Mouse (Mus musculus) mature B cell (primary cell): Measurements from ENCODE around the gene Gm9112.
"Not testable (repeated sequence)": the region's sequence is repeated elsewhere in the genome, so short reads cannot be mapped to it uniquely, and the experiment has no call there.

Source experiments
- in situ Hi-C: fragments of 300-500 bp; cut with MboI; formaldehyde crosslinking; loops from 2 replicates; pipeline ENCODE4 v1.14.3; 2019

Gene Gm9112

GRCm38 (mm10) chrX:102707535-102707934, at the start of gene Gm9112, which contains the start of gene Dmrtc1b:
Gene Gm9112, minus strand, starts transcription at chrX:102707635.
Gene Dmrtc1b, plus strand, starts transcription at chrX:102707865.
- in situ Hi-C loops, result not testable (repeated sequence)

- in situ Hi-C loops, result not testable (repeated sequence)
These were observed 16.8 kb upstream of the Gm9112 start for GRCm38 (mm10) chrX:102724226-102724625.

GRCm38 (mm10) chrX:102700636-102701035, 6.8 kb downstream of the Gm9112 start:
- in situ Hi-C loops, result not testable (repeated sequence)

- in situ Hi-C loops, result not testable (repeated sequence)
These were observed 18.2 kb downstream of the Gm9112 start for GRCm38 (mm10) chrX:102689252-102689651.

GRCm38 (mm10) chrX:102686872-102687271, 20.6 kb downstream of the Gm9112 start, which contains the start of gene Gm3880:
Gene Gm3880, minus strand, starts transcription at chrX:102686972.
- in situ Hi-C loops, result not testable (repeated sequence)

- in situ Hi-C loops, result not testable (repeated sequence)
These were observed 22.7 kb downstream of the Gm9112 start for GRCm38 (mm10) chrX:102684706-102685105.

- in situ Hi-C loops, result no loop called here
These were observed 40.8 kb downstream of the Gm9112 start for GRCm38 (mm10) chrX:102666641-102667040.

- in situ Hi-C loops, result no loop called here
These were observed 46.7 kb downstream of the Gm9112 start for GRCm38 (mm10) chrX:102660712-102661111.
